Mouse (Mus musculus): ENCODE measurements at regions not wholly inside any gene's neighbourhood (a gene's known extent, or its start where the extent isn't known, plus 50 kb on each side); places are given as distances from the start of the nearest gene placed in this dataset.

DNA sequence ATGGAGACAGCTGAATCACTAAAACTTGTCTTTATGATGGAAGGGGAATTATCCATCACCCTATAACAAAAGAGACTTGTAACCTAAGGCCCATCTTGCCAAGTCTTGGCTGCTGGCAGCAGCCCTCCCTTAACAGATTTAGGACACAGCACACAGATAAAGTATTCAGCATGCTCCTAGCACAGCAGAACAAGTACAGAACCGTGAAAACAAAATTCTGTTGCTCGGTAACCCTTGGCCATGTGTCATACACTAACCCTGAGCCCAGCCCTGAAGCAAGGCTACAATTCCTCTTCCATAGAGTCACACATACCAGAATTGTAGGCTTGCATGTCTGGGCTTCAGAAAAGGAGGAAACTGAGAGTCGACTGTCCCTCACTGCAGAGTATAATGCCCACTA, 145.1 kb upstream of the Nr3c2 start:
- TF ChIP-seq POLR2A (IDR thresholded peaks at IDR 0.05; ENCODE audit: control insufficient read depth in 1 of 2, insufficient read depth in 1 of 2, low read depth in 1 of 2, low read length in 2 of 2, poor library complexity in 1 of 2): no peak
- no peak for TF ChIP-seq CTCF (IDR thresholded peaks at IDR 0.05 in 2 of 3, conservative IDR thresholded peaks at IDR 0.05 in 1 of 3; ENCODE audit: control insufficient read depth in 1 of 3, insufficient read depth in 1 of 3, low read depth in 2 of 3, low read length in 3 of 3, poor library complexity in 1 of 3, severe bottlenecking in 1 of 3)

Measured in MEL (cell line).